8 mouse cellular contexts compared by ENCODE assay signal in genomic region chrX:73824185-73825151, GRCm38 (mm10). TPM values are rescaled to one million over a fixed set of nuclear protein-coding genes. Genes with fewer than 3 reads are reported as not detected.
DNase-seq lines count a peak whose midpoint lies in the region; ATAC-seq and TF ChIP-seq lines count a peak whose summit lies in the region.

Gene Pdzd4, minus strand, starts transcription at chrX:73824969.

- WGBS in hindbrain, embryonic 15.5 days, result 16% methylated on average over 58 of the region's 84 CpGs

- peak; percentile 75 for ATAC-seq in Patski
- peak; percentile 89 for ATAC-seq in hindbrain, embryonic 15.5 days (ENCODE audit: low FRiP score, low read depth)
- ATAC-seq in megakaryocyte progenitor cell, adult 5-6 weeks (replicated peaks; ENCODE audit: poor library complexity), result peak; percentile 46; the same call in 1 of the 2 replicates
- ATAC-seq in activated CD4-positive, CD25-positive, alpha-beta regulatory T cell, adult 4 months, result no peak

- peak within 1 kb of the TSS; percentile 69 for H3K9ac ChIP-seq in hindbrain, embryonic 15.5 days

- CTCF ChIA-PET in Patski (lab: Charles Lee), result interaction anchor here (1.1 kb wide), 1 partner anchor 26 kb away, joined by 3 read pairs; no protein-coding TSS in a partner anchor

- no peaks in the 10 kb centered on the region for H3K9me3 ChIP-seq in hindbrain, embryonic 15.5 days

- H3K4me3 ChIP-seq in hindbrain, embryonic 15.5 days, result peak within 1 kb of the TSS; percentile 69

- TF ChIP-seq CTCF in Patski (IDR thresholded peaks at IDR 0.05), result no peak

- H3K36me3 ChIP-seq in hindbrain, embryonic 15.5 days, result no peaks in the 10 kb centered on the region

- DNase-seq in Patski (ENCODE audit: low read depth, low spot score), result no peak
- DNase-seq in cerebellum, adult 9-11 months, result peak; percentile 85
- DNase-seq in frontal cortex, postnatal 14 days (ENCODE audit: low spot score in 2 of 2), result peak; percentile 22 to 33
- peak in 1 of 2 experiments; percentile 37 for DNase-seq in left cerebral cortex, adult 8-10 months (ENCODE audit: low spot score in 2 of 2)
- DNase-seq in right cerebral cortex, postnatal 4 days, result peak; percentile 83

- peak within 1 kb of the TSS; percentile 93 for H3K27ac ChIP-seq in hindbrain, embryonic 15.5 days (replicated peaks)

- H3K27me3 ChIP-seq in Patski, result peaks cover 7% of the 10 kb centered on the region
- no peaks in the 10 kb centered on the region for H3K27me3 ChIP-seq in hindbrain, embryonic 15.5 days

- peak within 1 kb of the TSS; percentile 69 for H3K4me2 ChIP-seq in hindbrain, embryonic 15.5 days

- peaks cover 17% of the 10 kb centered on the region; the same call in 1 of the 2 replicates for H3K4me1 ChIP-seq in hindbrain, embryonic 15.5 days (replicated peaks)

- POLR2A ChIA-PET in Patski (lab: Charles Lee), result interaction anchor here (0.8 kb wide), 1 partner anchor 9 kb away, joined by 4 read pairs; no protein-coding TSS in a partner anchor

- in situ Hi-C loops in Patski (cut with MboI; ENCODE audit: low pct_unique_long_range_greater_than_20kb), result no loop called here

RNA-seq across cellular contexts. Expression of gene Pdzd4, which starts in this region (rescaled TPM):
- 30.5 TPM for polyA plus RNA-seq in Patski (2021)
- polyA plus RNA-seq in hindbrain, embryonic 15.5 days (2015; fragmentation: Nextera tagmentation; extraction: Ambion mirVana), result 4.5 and 4.7 TPM in 2 replicates
- total RNA-seq in left cerebral cortex, adult 8-10 months (2022), result 100 to 1,000 TPM; 105 to 117 (median 113) TPM
- 0.32 and 0.51 TPM in 2 replicates for total RNA-seq in megakaryocyte progenitor cell, adult 5-6 weeks (2015)
- 1.2 and 2.1 TPM in 2 replicates for total RNA-seq in megakaryocyte progenitor cell, adult 5-6 weeks (2017)
- polyA plus RNA-seq in activated CD4-positive, CD25-positive, alpha-beta regulatory T cell, adult 4 months (2017; shearing (Covaris generic)), result under 1 TPM; 0.11 to 0.13 TPM

Comparison
In these comparisons a context has a peak if more than half of its experiments do, and no peak if none do; other contexts are left out.
1. RNA of gene Pdzd4 (total RNA-seq): 105 to 117 TPM in left cerebral cortex, adult 8-10 months; 0.32 to 2.1 TPM in megakaryocyte progenitor cell, adult 5-6 weeks; every median in the first group is over 10 times any median in the second.